ENCODE assay signal across 27 mouse cellular contexts in genomic region chr7:74498266-74498980, GRCm38 (mm10).
"Had no signal": no experiment of that assay in that cellular context is flagged by ENCODE, and none has a peak within 500 bp of the region (broad histone marks: within the 10 kb centered on the region; RNA-seq: fewer than 3 reads in every experiment).

No protein-coding gene starts in this region.

- DNase-seq: gastrocnemius, adult 2 months; gastrocnemius, postnatal 10 days; gastrocnemius, postnatal 25 days; heart, adult 18-20 months; heart, postnatal 10 days; heart, postnatal 4 days; kidney, adult 18-20 months; kidney, postnatal 25 days; kidney, postnatal 4 days; liver; liver, embryonic 13.5 days; liver, postnatal 0 days had no signal

- H3K4me1 ChIP-seq: heart, embryonic 12.5 days; hindbrain, embryonic 12.5 days; intestine, embryonic 15.5 days; kidney, embryonic 15.5 days; limb, embryonic 10.5 days; limb, embryonic 12.5 days; liver, embryonic 13.5 days; liver, embryonic 15.5 days had no signal

- H3K36me3 ChIP-seq: heart, embryonic 10.5 days; heart, embryonic 12.5 days; hindbrain, embryonic 10.5 days; hindbrain, embryonic 12.5 days; intestine, embryonic 15.5 days; kidney, embryonic 15.5 days; limb, embryonic 10.5 days; limb, embryonic 12.5 days; liver, embryonic 13.5 days; liver, embryonic 15.5 days had no signal

- H3K27ac ChIP-seq: gastrocnemius, adult 2 months; heart, embryonic 10.5 days; hindbrain, embryonic 10.5 days; hindbrain, embryonic 12.5 days; hindbrain, embryonic 14.5 days; intestine, embryonic 15.5 days; kidney, embryonic 15.5 days; kidney, postnatal 0 days; layer of hippocampus, adult 2 months; limb, embryonic 10.5 days; limb, embryonic 12.5 days; liver, embryonic 13.5 days; liver, embryonic 15.5 days had no signal

- H3K27me3 ChIP-seq: heart, embryonic 12.5 days; intestine, embryonic 15.5 days; kidney, embryonic 15.5 days; limb, embryonic 12.5 days; liver, embryonic 13.5 days; liver, embryonic 15.5 days had no signal

- H3K4me3 ChIP-seq: gastrocnemius, adult 2 months; heart, embryonic 10.5 days; heart, embryonic 12.5 days; hindbrain, embryonic 10.5 days; hindbrain, embryonic 12.5 days; intestine, embryonic 15.5 days; kidney, embryonic 15.5 days; layer of hippocampus, adult 2 months; limb, embryonic 10.5 days; limb, embryonic 12.5 days; liver, embryonic 13.5 days; liver, embryonic 15.5 days had no signal

- ATAC-seq: hindbrain, embryonic 16.5 days; inflammation-experienced regulatory T-cells, adult 6 months; intestine, embryonic 15.5 days; intestine, postnatal 0 days; liver, postnatal 0 days had no signal
